Mouse (Mus musculus) neural tube, embryonic 11.5 days (tissue): ENCODE results near the gene Tns4. TPM values are rescaled to one million over a fixed set of nuclear protein-coding genes. Genes with fewer than 3 reads are reported as not detected.

Experiments
- ATAC-seq: fragments of 200-750 bp; cut with Nextera tagmentation; 2 replicates; pipeline ENCODE4 v1.8.0; 2017; ENCODE audit warnings: moderate number of reproducible peaks, mild to moderate bottlenecking, moderate TSS enrichment, moderate library complexity; ENCODE audit not compliant: insufficient read depth, low FRiP score, low TSS enrichment
- DNase-seq: peaks from one replicate; pipeline ENCODE4 v3.0.0-alpha.2; 2015; ENCODE audit warnings: low spot score
- H3K27ac ChIP-seq: fragments of 300-500 bp; sonication (generic); 2 replicates; pipeline ENCODE4 v1.5.1; 2014; ENCODE audit warnings: low read depth, mild to moderate bottlenecking, low read length
- H3K27me3 ChIP-seq: fragments of 300-500 bp; sonication (generic); 2 replicates; pipeline ENCODE4 v1.6.1; 2014; ENCODE audit warnings: mild to moderate bottlenecking, low read length, mixed read lengths; ENCODE audit not compliant: control insufficient read depth, insufficient read depth
- H3K36me3 ChIP-seq: fragments of 300-500 bp; sonication (generic); 2 replicates; pipeline ENCODE4 v1.6.1; 2014; ENCODE audit warnings: mild to moderate bottlenecking, low read length, moderate library complexity, mixed read lengths; ENCODE audit not compliant: control insufficient read depth, insufficient read depth
- H3K4me1 ChIP-seq: fragments of 300-500 bp; sonication (generic); 2 replicates; pipeline ENCODE4 v1.6.1; 2014; ENCODE audit warnings: low read length, mixed read lengths; ENCODE audit not compliant: control insufficient read depth, insufficient read depth
- H3K4me2 ChIP-seq: fragments of 300-500 bp; sonication (generic); 2 replicates; pipeline ENCODE4 v1.6.1; 2014; ENCODE audit warnings: low read depth, mild to moderate bottlenecking, moderate library complexity
- H3K4me3 ChIP-seq: fragments of 300-500 bp; sonication (generic); 2 replicates; pipeline ENCODE4 v1.5.1; 2014; ENCODE audit warnings: low read depth, low read length
- H3K9ac ChIP-seq: fragments of 300-500 bp; sonication (generic); 2 replicates; pipeline ENCODE4 v1.6.1; 2014; ENCODE audit warnings: mild to moderate bottlenecking, low read length
- H3K9me3 ChIP-seq: fragments of 300-500 bp; sonication (generic); 2 replicates; pipeline ENCODE4 v1.6.1; 2016; ENCODE audit warnings: low read length; ENCODE audit not compliant: control insufficient read depth
- WGBS: fragments of 180-500 bp; shearing (Covaris S2); extraction: QIAGEN DNeasy Blood & Tissue Kit; methylation state at CpG from one replicate; pipeline ENCODE4 v1.1.7; 2014; 5-methylcytosine and 5-hydroxymethylcytosine counted together
- polyA plus RNA-seq: library from polyadenylated mRNA; unstranded; fragments of >200 nt; fragmentation: Nextera tagmentation; extraction: Ambion mirVana; gene quantifications from 2 replicates; pipeline ENCODE4 v1.2.1, GENCODE M21; 2014

The Tns4 gene
- polyA plus RNA-seq, 1 experiment from 2014 or later, result 0.46 TPM

- no peaks in the 10 kb centered on the region for H3K9me3 ChIP-seq
- no peak overlapping the region for H3K27ac ChIP-seq
- WGBS, result 78% methylated on average over 2 of the region's 2 CpGs
- DNase-seq (no peak), ATAC-seq (no peak)
- no peaks in the 10 kb centered on the region for H3K4me1 ChIP-seq
- no peak overlapping the region for H3K9ac ChIP-seq
- no peaks in the 10 kb centered on the region for H3K27me3 ChIP-seq
- H3K36me3 ChIP-seq, result no peaks in the 10 kb centered on the region
- H3K4me3 ChIP-seq, result no peak overlapping the region
- H3K4me2 ChIP-seq, result no peak overlapping the region
These were observed 620 bp downstream of the Tns4 start for GRCm38 (mm10) chr11:99088486-99088885.

- no peaks in the 10 kb centered on the region for H3K9me3 ChIP-seq
- no peaks in the 10 kb centered on the region for H3K4me1 ChIP-seq
- ATAC-seq (no peak), DNase-seq (no peak)
- H3K4me2 ChIP-seq, result no peak overlapping the region
- H3K27ac ChIP-seq, result no peak overlapping the region
- H3K27me3 ChIP-seq, result no peaks in the 10 kb centered on the region
- H3K36me3 ChIP-seq, result no peaks in the 10 kb centered on the region
- no peak overlapping the region for H3K9ac ChIP-seq
- no peak overlapping the region for H3K4me3 ChIP-seq
- 86% methylated on average over 9 of the region's 9 CpGs for WGBS
These were observed 4.7 kb downstream of the Tns4 start for GRCm38 (mm10) chr11:99084366-99084765.

GRCm38 (mm10) chr11:99083516-99083915 is 5.6 kb downstream of the Tns4 start:
- Histone ChIP-seq H3K36me3 (no peaks in the 10 kb centered on the region), H3K4me3 (no peak overlapping the region), H3K27me3 (no peaks in the 10 kb centered on the region), H3K4me1 (no peaks in the 10 kb centered on the region), H3K4me2 (no peak overlapping the region), H3K27ac (no peak overlapping the region), H3K9ac (no peak overlapping the region), H3K9me3 (no peaks in the 10 kb centered on the region)
- no peak for ATAC-seq
- WGBS, result 92% methylated on average over 8 of the region's 8 CpGs
- no peak for DNase-seq

GRCm38 (mm10) chr11:99082098-99082497 is 7.0 kb downstream of the Tns4 start:
- H3K9me3 ChIP-seq, result no peaks in the 10 kb centered on the region
- H3K4me1 ChIP-seq, result no peaks in the 10 kb centered on the region
- H3K27ac ChIP-seq, result no peak overlapping the region
- H3K4me2 ChIP-seq, result no peak overlapping the region
- ATAC-seq (no peak), DNase-seq (no peak)
- WGBS, result 67% methylated on average over 8 of the region's 8 CpGs
- H3K9ac ChIP-seq, result no peak overlapping the region
- H3K36me3 ChIP-seq, result no peaks in the 10 kb centered on the region
- no peak overlapping the region for H3K4me3 ChIP-seq
- H3K27me3 ChIP-seq, result no peaks in the 10 kb centered on the region

- no peak overlapping the region for H3K4me3 ChIP-seq
- H3K9me3 ChIP-seq, result no peaks in the 10 kb centered on the region
- no peaks in the 10 kb centered on the region for H3K27me3 ChIP-seq
- ATAC-seq (no peak), DNase-seq (no peak)
- no peak overlapping the region for H3K27ac ChIP-seq
- no peaks in the 10 kb centered on the region for H3K36me3 ChIP-seq
- no peak overlapping the region for H3K4me2 ChIP-seq
- no peaks in the 10 kb centered on the region for H3K4me1 ChIP-seq
- WGBS, result 71% methylated on average over 3 of the region's 3 CpGs
- H3K9ac ChIP-seq, result no peak overlapping the region
These were observed 7.5 kb downstream of the Tns4 start for GRCm38 (mm10) chr11:99081566-99081965.

- H3K4me2 ChIP-seq, result no peak overlapping the region
- no peaks in the 10 kb centered on the region for H3K27me3 ChIP-seq
- no peaks in the 10 kb centered on the region for H3K9me3 ChIP-seq
- H3K9ac ChIP-seq, result no peak overlapping the region
- no peaks in the 10 kb centered on the region for H3K36me3 ChIP-seq
- DNase-seq, result no peak
- H3K4me3 ChIP-seq, result no peak overlapping the region
- ATAC-seq, result no peak
- no peaks in the 10 kb centered on the region for H3K4me1 ChIP-seq
- H3K27ac ChIP-seq, result no peak overlapping the region
- WGBS, result 85% methylated on average over 9 of the region's 9 CpGs
These were observed 8.1 kb downstream of the Tns4 start for GRCm38 (mm10) chr11:99080902-99081543.

- no peaks in the 10 kb centered on the region for H3K4me1 ChIP-seq
- no peak for ATAC-seq
- H3K27ac ChIP-seq, result no peak overlapping the region
- H3K9me3 ChIP-seq, result no peaks in the 10 kb centered on the region
- no peak overlapping the region for H3K9ac ChIP-seq
- no peak overlapping the region for H3K4me2 ChIP-seq
- no peak overlapping the region for H3K4me3 ChIP-seq
- no peak for DNase-seq
- no peaks in the 10 kb centered on the region for H3K27me3 ChIP-seq
- no peaks in the 10 kb centered on the region for H3K36me3 ChIP-seq
- 82% methylated on average over 8 of the region's 8 CpGs for WGBS
These were observed 11.2 kb downstream of the Tns4 start for GRCm38 (mm10) chr11:99077869-99078268.

GRCm38 (mm10) chr11:99076744-99077319 is 12.3 kb downstream of the Tns4 start:
- Histone ChIP-seq H3K9me3 (no peaks in the 10 kb centered on the region), H3K4me1 (no peaks in the 10 kb centered on the region), H3K27ac (no peak overlapping the region), H3K9ac (no peak overlapping the region), H3K4me2 (no peak overlapping the region), H3K36me3 (no peaks in the 10 kb centered on the region), H3K27me3 (no peaks in the 10 kb centered on the region), H3K4me3 (no peak overlapping the region)
- no peak for ATAC-seq
- no peak for DNase-seq
- 85% methylated on average over 5 of the region's 5 CpGs for WGBS

- ATAC-seq (no peak), DNase-seq (no peak)
- Histone ChIP-seq H3K27ac (no peak overlapping the region), H3K4me2 (no peak overlapping the region), H3K9me3 (no peaks in the 10 kb centered on the region), H3K4me1 (peaks cover 9% of the 10 kb centered on the region; the same call in 1 of the 2 replicates), H3K9ac (no peak overlapping the region), H3K4me3 (no peak overlapping the region), H3K36me3 (no peaks in the 10 kb centered on the region), H3K27me3 (no peaks in the 10 kb centered on the region)
- 61% methylated on average over 5 of the region's 5 CpGs for WGBS
These were observed 15.3 kb downstream of the Tns4 start for GRCm38 (mm10) chr11:99073781-99074180.
